Mouse (Mus musculus): ENCODE measurements around the gene Hcrtr2. TPM values are rescaled to one million over a fixed set of nuclear protein-coding genes. Genes with fewer than 3 reads are reported as not detected.

The Hcrtr2 gene
- total RNA-seq, 2 experiments from 2014 or later, result 3.0 to 3.5 TPM

DNA sequence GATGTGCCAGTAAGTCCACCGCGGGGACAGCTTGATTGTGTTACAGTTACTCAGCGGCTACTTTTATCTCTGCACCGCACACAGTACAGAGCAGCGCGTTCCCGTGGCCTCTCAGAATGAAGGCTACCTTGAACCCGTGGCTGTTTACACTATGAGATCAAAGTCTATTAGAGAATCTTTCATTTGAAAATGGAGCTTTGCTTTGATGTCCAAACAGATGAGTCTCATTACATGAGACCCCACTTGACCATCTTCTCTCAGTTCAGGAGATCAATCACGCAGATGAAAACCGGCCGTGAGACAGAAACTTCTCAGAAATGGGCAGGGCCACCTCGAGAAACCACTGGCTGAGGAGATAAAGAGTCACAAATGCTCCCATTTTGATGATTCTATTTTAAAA, 86.4 kb downstream of the Hcrtr2 start:
- DNase-seq (ENCODE audit: low spot score in 2 of 2), result no peak

DNA sequence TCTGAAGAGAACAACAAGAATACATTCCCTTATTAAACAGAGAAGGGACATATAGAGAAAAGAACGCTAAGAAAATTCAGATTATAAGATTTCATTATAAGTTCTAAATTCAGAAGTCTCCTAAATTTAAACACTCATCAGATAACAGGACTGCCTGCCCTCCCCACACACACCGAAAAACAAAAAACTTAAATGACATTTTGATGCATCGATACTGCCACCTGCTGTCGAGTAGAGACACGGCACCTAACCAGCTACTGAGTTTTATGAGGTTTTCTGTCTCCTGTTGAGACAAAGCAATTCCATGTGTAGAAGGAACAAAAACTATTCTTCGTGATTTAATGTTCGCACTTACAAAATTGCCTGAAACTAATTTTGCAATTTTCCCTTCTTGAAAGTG, 87.0 kb downstream of the Hcrtr2 start:
- peak; percentile 72 to 77 for DNase-seq (ENCODE audit: low spot score in 2 of 2)
- intact Hi-C loops (cut with DNase I), result loop anchor here (1.0 to 5.0 kb wide), 2 partner anchors 109 to 473 kb away; no protein-coding TSS in a partner anchor

More for the DNA sequence above, 86.4 kb downstream of the Hcrtr2 start:
- intact Hi-C loops (cut with DNase I), result loop anchor here (5.0 kb wide), 1 partner anchor 110 kb away; no protein-coding TSS in a partner anchor

DNA sequence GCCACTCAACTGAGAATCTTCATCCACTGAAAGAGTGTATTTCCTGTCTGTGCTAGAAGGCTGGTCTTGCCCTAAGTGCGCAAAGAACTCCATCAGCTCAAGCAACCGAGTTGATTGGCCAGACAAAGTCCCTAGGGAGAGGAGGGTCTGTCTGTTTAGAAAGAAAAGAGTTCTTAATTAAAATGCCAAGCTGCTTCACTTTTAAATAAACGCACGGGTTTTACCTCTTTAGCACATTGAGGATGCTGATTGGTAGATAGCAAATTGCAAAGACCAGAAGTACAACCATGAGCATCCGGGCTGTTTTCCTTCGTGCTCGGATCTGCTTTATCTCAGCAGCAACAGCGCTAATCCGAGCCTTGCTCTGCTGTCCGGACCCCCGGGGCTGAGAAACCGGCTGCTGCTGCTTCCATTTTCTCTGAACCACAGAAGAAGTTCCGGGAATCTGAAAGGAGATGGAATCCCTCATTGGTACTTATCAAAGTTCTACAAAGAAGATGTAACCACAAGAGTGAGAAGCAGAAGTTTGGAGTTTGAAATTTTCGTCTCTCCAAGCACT, 87.6 kb downstream of the Hcrtr2 start:
- intact Hi-C loops (cut with DNase I), result loop anchor here (1.0 to 5.0 kb wide), 2 partner anchors 109 to 473 kb away; no protein-coding TSS in a partner anchor
- DNase-seq (ENCODE audit: low spot score in 2 of 2), result no peak

DNA sequence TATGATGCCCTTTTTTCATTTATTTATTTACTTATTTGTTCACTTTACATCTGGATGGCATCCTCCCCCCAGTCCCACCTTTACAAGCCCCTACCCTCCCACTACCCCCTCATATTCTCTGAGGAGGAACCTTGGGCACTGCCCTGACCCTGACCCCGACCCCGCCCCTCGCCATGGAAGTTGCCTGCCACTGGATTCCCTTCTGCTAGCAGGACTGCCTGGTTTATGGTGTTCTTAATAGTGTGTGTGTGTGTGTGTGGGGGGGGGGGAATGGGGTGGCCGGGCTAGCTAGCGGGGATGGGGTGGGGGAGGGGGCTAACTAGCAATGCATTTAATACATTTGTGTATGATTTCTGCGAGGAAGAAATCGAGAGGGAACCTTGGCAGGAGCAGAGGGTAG, 88.8 kb downstream of the Hcrtr2 start:
- no peak for DNase-seq (ENCODE audit: low spot score in 2 of 2)
- intact Hi-C loops (cut with DNase I), result loop anchor here (5.0 kb wide), 1 partner anchor 108 kb away; no protein-coding TSS in a partner anchor

DNA sequence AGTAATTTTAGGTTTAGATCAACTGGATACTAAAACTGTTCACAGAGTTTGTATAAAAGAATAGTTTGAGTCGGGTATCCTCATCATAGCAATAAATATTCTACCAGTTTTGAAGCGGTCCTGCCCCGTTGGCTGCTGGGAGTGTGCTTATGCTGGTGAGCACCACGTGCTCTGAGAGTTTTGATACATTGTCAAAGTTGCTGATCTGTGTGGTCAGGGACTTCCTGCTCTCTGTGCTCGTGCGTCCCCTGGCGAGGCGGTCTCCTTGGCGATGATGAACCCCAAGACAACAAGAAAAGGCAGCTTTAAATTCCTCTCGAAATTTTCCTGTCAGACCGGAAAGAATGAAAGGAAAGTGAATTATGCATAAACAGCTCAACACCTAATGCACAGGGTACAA, 93.3 kb downstream of the Hcrtr2 start:
- intact Hi-C loops (cut with DNase I), result no loop called here
- no peak for DNase-seq (ENCODE audit: low spot score in 2 of 2)

DNA sequence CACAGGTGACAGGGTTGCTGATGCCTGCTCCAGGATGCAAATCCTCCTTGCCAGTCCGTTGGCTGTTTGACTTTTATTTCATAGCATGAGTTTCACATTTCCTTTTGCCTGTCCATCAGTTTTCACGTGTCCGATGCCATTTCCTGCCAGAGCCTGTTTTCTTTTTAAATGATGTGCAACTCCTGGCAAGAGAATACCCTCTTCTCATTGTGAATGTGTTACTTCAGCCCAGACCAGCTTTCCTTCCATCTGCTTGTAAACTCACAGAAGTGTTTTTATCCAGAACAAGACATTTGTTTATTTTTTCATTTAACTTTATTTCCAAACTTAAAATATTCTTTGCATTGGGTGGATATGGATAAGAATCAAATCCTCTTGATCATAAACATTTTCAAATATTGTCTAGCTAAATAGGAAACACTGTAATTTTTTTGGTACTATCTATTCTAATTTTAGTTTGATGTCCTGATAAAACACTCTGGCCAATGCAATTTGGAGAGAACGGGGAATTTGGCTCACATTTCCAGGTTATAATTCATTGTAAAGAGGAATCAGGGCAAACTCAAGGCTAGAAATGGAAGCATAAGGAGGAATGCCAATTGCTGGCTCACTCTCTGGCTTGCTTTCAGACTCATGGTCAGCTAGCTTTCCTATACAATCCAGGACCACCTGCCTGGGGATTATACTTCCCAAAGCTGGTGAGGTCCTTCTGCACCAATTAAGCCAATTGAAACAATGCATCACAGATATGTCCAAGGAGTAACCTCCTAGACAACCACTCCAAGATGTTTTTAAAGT, 106.3 kb downstream of the Hcrtr2 start:
- no peak for DNase-seq (ENCODE audit: low spot score in 2 of 2)
- intact Hi-C loops (cut with DNase I), result no loop called here

DNA sequence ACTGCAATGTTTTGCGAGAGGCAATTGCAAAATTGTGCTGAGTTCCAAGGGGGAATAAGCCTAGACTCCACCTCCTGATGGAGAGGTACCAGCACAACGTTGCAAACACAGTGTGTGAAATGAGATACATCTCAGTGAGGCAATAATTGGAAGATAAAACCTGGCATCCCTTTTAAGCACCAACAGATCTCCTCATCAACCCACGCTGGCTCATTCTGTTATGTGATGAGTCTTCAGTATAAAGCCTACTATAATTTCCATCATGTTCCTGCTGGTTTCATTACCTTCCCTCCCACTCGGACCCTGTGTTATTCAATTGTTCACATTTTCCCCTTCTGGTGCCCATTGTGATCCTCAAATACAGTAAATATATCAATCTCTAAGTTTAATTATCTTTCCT, 109.0 kb downstream of the Hcrtr2 start:
- peak in 1 of 2 experiments; percentile 43 for DNase-seq (ENCODE audit: low spot score in 2 of 2)
- intact Hi-C loops (cut with DNase I), result no loop called here

DNA sequence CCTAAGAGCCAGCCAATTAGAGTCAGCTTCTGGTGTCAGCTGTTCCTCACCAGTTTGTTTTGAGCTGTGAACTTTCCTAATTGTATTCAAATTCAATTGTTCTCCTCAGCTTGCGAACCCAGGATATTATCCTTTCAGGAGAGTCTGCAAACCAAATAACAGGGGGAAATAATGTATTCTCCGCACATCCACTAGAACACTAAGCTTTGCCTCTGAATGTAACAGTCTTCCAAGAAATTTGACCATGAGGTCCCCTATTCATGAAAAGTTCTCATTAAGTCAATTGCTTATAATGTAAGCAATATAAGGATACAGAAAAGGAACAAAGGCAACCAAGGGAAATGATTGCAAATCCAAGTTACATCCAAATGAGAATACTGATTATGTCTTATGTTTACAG, 110.1 kb downstream of the Hcrtr2 start, which contains the start of gene Gfral:
Gfral (minus strand) TSS at position 101 of the 400 bp plus-strand sequence.
- no peak for DNase-seq (ENCODE audit: low spot score in 2 of 2)
- intact Hi-C loops (cut with DNase I), result no loop called here

DNA sequence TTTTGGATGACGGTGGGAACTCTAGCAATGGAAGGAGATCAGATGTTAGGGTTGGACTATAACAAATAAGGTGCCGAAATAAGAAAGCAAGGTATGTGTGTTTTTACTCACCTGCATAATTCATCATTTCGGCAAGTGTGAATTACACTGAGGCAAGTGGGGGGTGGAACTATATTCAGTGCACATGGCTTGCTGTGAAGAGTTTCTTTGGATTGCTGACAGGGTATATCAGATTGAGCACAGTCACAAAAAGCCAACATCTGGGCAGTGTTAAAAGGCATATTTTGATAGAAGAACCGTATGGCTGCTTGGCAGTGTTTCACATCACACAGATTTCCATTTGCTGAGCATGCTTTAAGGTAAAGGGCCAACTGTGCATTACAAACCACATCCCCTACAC, 126.7 kb downstream of the Hcrtr2 start:
- intact Hi-C loops (cut with DNase I), result no loop called here
- DNase-seq (ENCODE audit: low spot score in 2 of 2), result peak in 1 of 2 experiments; percentile 42

DNA sequence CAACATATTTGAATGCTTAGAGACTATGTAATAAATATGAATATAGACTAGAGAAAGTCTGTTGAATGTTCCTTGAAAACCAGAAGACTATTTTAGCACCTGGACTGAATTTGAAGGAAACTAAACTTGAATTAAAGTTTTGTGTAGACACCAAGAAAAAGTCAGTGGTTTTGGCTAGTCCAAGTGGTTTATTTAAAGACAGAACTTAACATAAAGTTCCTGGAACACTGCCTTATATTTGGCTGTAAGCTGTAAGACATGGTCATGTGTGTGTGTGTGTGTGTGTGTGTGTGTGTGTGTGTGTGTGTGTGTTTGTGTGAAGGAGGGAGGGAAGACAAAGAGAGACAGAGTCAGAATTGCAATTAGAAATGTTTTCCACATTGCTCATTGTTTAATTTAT, 144.4 kb downstream of the Hcrtr2 start:
- no peak for DNase-seq (ENCODE audit: low spot score in 2 of 2)
- intact Hi-C loops (cut with DNase I), result no loop called here

Other genes with a start within 250 kb of the Hcrtr2 start
- not detected for gene Gfral, start 110.2 kb downstream of the Hcrtr2 start, total RNA-seq (2021)
- under 1 TPM in 1 of 2 experiments, not detected in 1; 0.14 TPM for gene Fam83b, start 243.3 kb upstream of the Hcrtr2 start, total RNA-seq (2021)